Mouse (Mus musculus) cerebellum, adult 18-20 months (tissue): ENCODE data around the gene Neu1.
"Not testable (repeated sequence)": the region's sequence is repeated elsewhere in the genome, so short reads cannot be mapped to it uniquely, and the experiment has no call there.

Source experiments
- DNase-seq, 2 experiments: peaks; one replicate each; pipeline ENCODE4 v3.0.0; 2021

The Neu1 gene

GRCm38 (mm10) chr17:34949553-34949969, 18.5 kb downstream of the Neu1 start:
- DNase-seq: no peak

- no peak for DNase-seq
Observed at GRCm38 (mm10) chr17:34950514-34951455, 19.7 kb downstream of the Neu1 start.

GRCm38 (mm10) chr17:34951636-34952377, 20.8 kb downstream of the Neu1 start:
- peak; percentile 27 to 53 for DNase-seq

GRCm38 (mm10) chr17:34952378-34953040, 21.5 kb downstream of the Neu1 start:
- DNase-seq: peak; percentile 71 to 80

GRCm38 (mm10) chr17:34953258-34953657, 22.2 kb downstream of the Neu1 start:
- no peak for DNase-seq

- DNase-seq: no peak
Observed at GRCm38 (mm10) chr17:34953904-34954303, 22.9 kb downstream of the Neu1 start.

GRCm38 (mm10) chr17:34954831-34955230, 23.8 kb downstream of the Neu1 start:
- DNase-seq: no peak

- no peak for DNase-seq
Observed at GRCm38 (mm10) chr17:34955884-34956283, 24.8 kb downstream of the Neu1 start.

- no peak for DNase-seq
Observed at GRCm38 (mm10) chr17:34956340-34956739, 25.3 kb downstream of the Neu1 start.

GRCm38 (mm10) chr17:34957291-34957690, 26.2 kb downstream of the Neu1 start:
- not testable (repeated sequence) for DNase-seq

- DNase-seq: not testable (repeated sequence)
Observed at GRCm38 (mm10) chr17:34957966-34958365, 26.9 kb downstream of the Neu1 start.

GRCm38 (mm10) chr17:34958734-34959129, 27.7 kb downstream of the Neu1 start:
- peak in 1 of 2 experiments; percentile 38 for DNase-seq

GRCm38 (mm10) chr17:34959130-34959778, 28.2 kb downstream of the Neu1 start, which contains the start of gene Hspa1b:
Gene Hspa1b, minus strand, starts transcription at chr17:34959238.
- peak; percentile 74 to 86 for DNase-seq

- DNase-seq: no peak
Observed at GRCm38 (mm10) chr17:34959881-34960515, 28.9 kb downstream of the Neu1 start.

- no peak for DNase-seq
Observed at GRCm38 (mm10) chr17:34960702-34961493, 29.8 kb downstream of the Neu1 start.

GRCm38 (mm10) chr17:34962125-34962524, 31.1 kb downstream of the Neu1 start:
- DNase-seq: no peak

GRCm38 (mm10) chr17:34962841-34963240, 31.8 kb downstream of the Neu1 start:
- no peak for DNase-seq

- no peak for DNase-seq
Observed at GRCm38 (mm10) chr17:34964640-34965049, 33.6 kb downstream of the Neu1 start.

- no peak for DNase-seq
Observed at GRCm38 (mm10) chr17:34965627-34966026, 34.6 kb downstream of the Neu1 start.

- not testable (repeated sequence) for DNase-seq
Observed at GRCm38 (mm10) chr17:34969822-34970221, 38.8 kb downstream of the Neu1 start, which contains the start of gene Gm20481. Gene Gm20481, plus strand, starts transcription at chr17:34969912.

- DNase-seq: not testable (repeated sequence)
Observed at GRCm38 (mm10) chr17:34970850-34971249, 39.8 kb downstream of the Neu1 start.
